24 mouse cellular contexts compared by ENCODE assay signal in the genomic region with DNA sequence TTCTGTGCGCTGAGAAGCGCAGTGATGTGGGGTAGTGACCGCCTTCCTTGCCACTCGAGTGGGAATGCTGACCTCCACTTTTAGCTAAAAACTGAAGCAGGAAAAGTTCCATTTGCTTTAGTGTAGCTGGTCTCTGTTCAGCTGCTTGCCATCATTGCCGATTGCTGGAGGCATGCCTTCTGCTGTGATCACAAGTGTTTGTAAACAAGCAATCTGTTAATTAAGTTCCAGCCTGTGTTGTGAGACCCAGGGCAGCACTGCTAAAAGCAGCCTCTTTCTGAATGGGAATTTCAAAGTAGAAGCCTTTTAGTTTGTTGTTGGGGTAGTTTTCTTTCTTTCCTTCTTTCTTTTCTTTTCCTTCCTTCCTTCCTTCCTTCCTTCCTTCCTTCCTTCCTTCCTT. TPM values are rescaled to one million over a fixed set of nuclear protein-coding genes. Genes with fewer than 3 reads are reported as not detected.
"Had no signal": no experiment of that assay in that cellular context is flagged by ENCODE, and none has a peak within 500 bp of the region (broad histone marks: within the 10 kb centered on the region; RNA-seq: fewer than 3 reads in every experiment).

No protein-coding gene starts in this region.

- ATAC-seq: liver, postnatal 0 days; midbrain, embryonic 13.5 days had no signal

- H3K4me3 ChIP-seq: limb, embryonic 12.5 days; limb, embryonic 15.5 days; lung, embryonic 15.5 days; megakaryocyte, embryonic 14.5 days; midbrain, embryonic 10.5 days; midbrain, embryonic 13.5 days; myocyte; neural tube, embryonic 13.5 days; stomach, embryonic 15.5 days had no signal

- H3K4me1 ChIP-seq: limb, embryonic 12.5 days; limb, embryonic 15.5 days; lung, embryonic 15.5 days; megakaryocyte, embryonic 14.5 days; midbrain, embryonic 10.5 days; midbrain, embryonic 13.5 days; neural tube, embryonic 13.5 days; stomach, embryonic 15.5 days had no signal

- H3K9me3 ChIP-seq: limb, embryonic 12.5 days; limb, embryonic 15.5 days; lung, embryonic 15.5 days; midbrain, embryonic 10.5 days; midbrain, embryonic 13.5 days; neural tube, embryonic 13.5 days; stomach, embryonic 15.5 days had no signal

- H3K9ac ChIP-seq: limb, embryonic 12.5 days; limb, embryonic 15.5 days; liver, embryonic 14.5 days; liver, postnatal 0 days; lung, embryonic 15.5 days; midbrain, embryonic 13.5 days; neural tube, embryonic 13.5 days; stomach, embryonic 15.5 days had no signal

- DNase-seq: kidney, adult 2 months; kidney, postnatal 25 days; left cerebral cortex, postnatal 4 days; liver, postnatal 0 days; lung, postnatal 36 days; retina, postnatal 1 day; right cerebral cortex, postnatal 25 days; spleen, adult 18-20 months; thymus, postnatal 25 days had no signal

- H3K4me2 ChIP-seq: limb, embryonic 12.5 days; limb, embryonic 15.5 days; liver, embryonic 11.5 days; lung, embryonic 15.5 days; midbrain, embryonic 13.5 days; neural tube, embryonic 13.5 days; stomach, embryonic 15.5 days had no signal

- H3K27me3 ChIP-seq: limb, embryonic 12.5 days; limb, embryonic 15.5 days; lung, embryonic 15.5 days; megakaryocyte, embryonic 14.5 days; midbrain, embryonic 13.5 days; neural tube, embryonic 13.5 days; stomach, embryonic 15.5 days had no signal

- H3K27ac ChIP-seq: kidney, postnatal 0 days; limb, embryonic 12.5 days; limb, embryonic 15.5 days; liver, embryonic 14.5 days; lung, embryonic 15.5 days; midbrain, embryonic 10.5 days; midbrain, embryonic 13.5 days; neural tube, embryonic 13.5 days; stomach, embryonic 15.5 days had no signal

RNA-seq across cellular contexts. Expression of a gene that starts 17.2 kb away (rescaled TPM):
- total RNA-seq: monocyte, adult 5-6 weeks; neutrophil, adult 5-6 weeks had no signal
- polyA plus RNA-seq: large intestine, adult 2 months had no signal
